Mouse (Mus musculus): Measurements from ENCODE around the gene Zfp764.
A peak's percentile ranks its signal among the peaks of the same experiment; 100 is the strongest.
"Not testable (repeated sequence)": the region's sequence is repeated elsewhere in the genome, so short reads cannot be mapped to it uniquely, and the experiment has no call there.

Zfp764 gene

GRCm38 (mm10) chr7:127406002-127406987, at the start of gene Zfp764:
Zfp764 (minus strand) TSS chr7:127406822.
- DNase-seq (ENCODE audit: low spot score), result peak; percentile 91

- DNase-seq (ENCODE audit: low spot score), result no peak
Observed at GRCm38 (mm10) chr7:127454905-127455304, 48.3 kb upstream of the Zfp764 start.

- no peak for DNase-seq (ENCODE audit: low spot score)
Observed at GRCm38 (mm10) chr7:127453056-127453455, 46.4 kb upstream of the Zfp764 start.

GRCm38 (mm10) chr7:127449966-127450365, 43.3 kb upstream of the Zfp764 start:
- DNase-seq (ENCODE audit: low spot score), result no peak

GRCm38 (mm10) chr7:127448521-127449300, 42.1 kb upstream of the Zfp764 start, which contains the start of gene Zfp689:
Zfp689 (minus strand) TSS chr7:127449158.
- DNase-seq (ENCODE audit: low spot score), result peak; percentile 90

GRCm38 (mm10) chr7:127443976-127444375, 37.4 kb upstream of the Zfp764 start:
- no peak for DNase-seq (ENCODE audit: low spot score)

GRCm38 (mm10) chr7:127437724-127438123, 31.1 kb upstream of the Zfp764 start:
- peak; percentile 61 for DNase-seq (ENCODE audit: low spot score)

- DNase-seq (ENCODE audit: low spot score), result no peak
Observed at GRCm38 (mm10) chr7:127435206-127435605, 28.6 kb upstream of the Zfp764 start.

GRCm38 (mm10) chr7:127426354-127426753, 19.7 kb upstream of the Zfp764 start:
- no peak for DNase-seq (ENCODE audit: low spot score)

GRCm38 (mm10) chr7:127425911-127426310, 19.3 kb upstream of the Zfp764 start:
- DNase-seq (ENCODE audit: low spot score), result no peak

- DNase-seq (ENCODE audit: low spot score), result no peak
Observed at GRCm38 (mm10) chr7:127425291-127425690, 18.7 kb upstream of the Zfp764 start.

GRCm38 (mm10) chr7:127422247-127422646, 15.6 kb upstream of the Zfp764 start:
- DNase-seq (ENCODE audit: low spot score), result no peak

GRCm38 (mm10) chr7:127421388-127422191, 15.0 kb upstream of the Zfp764 start, which contains the start of gene Zfp688:
Zfp688 (minus strand) TSS chr7:127422068.
- peak; percentile 97 for DNase-seq (ENCODE audit: low spot score)

- DNase-seq (ENCODE audit: low spot score), result no peak
Observed at GRCm38 (mm10) chr7:127411418-127411817, 4.8 kb upstream of the Zfp764 start.

GRCm38 (mm10) chr7:127404101-127404500, 2.5 kb downstream of the Zfp764 start:
- DNase-seq (ENCODE audit: low spot score), result not testable (repeated sequence)

- DNase-seq (ENCODE audit: low spot score), result no peak
Observed at GRCm38 (mm10) chr7:127402980-127403379, 3.6 kb downstream of the Zfp764 start.

GRCm38 (mm10) chr7:127400355-127400754, 6.3 kb downstream of the Zfp764 start:
- DNase-seq (ENCODE audit: low spot score), result no peak

GRCm38 (mm10) chr7:127393944-127394333, 12.7 kb downstream of the Zfp764 start:
- no peak for DNase-seq (ENCODE audit: low spot score)

GRCm38 (mm10) chr7:127393157-127393943, 13.3 kb downstream of the Zfp764 start, which contains the start of gene E430018J23Rik:
E430018J23Rik (minus strand) TSS chr7:127393629.
- DNase-seq (ENCODE audit: low spot score), result peak; percentile 96

- no peak for DNase-seq (ENCODE audit: low spot score)
Observed at GRCm38 (mm10) chr7:127392251-127392824, 14.3 kb downstream of the Zfp764 start.
